Mouse (Mus musculus) left cerebral cortex, adult 11 months (tissue): ENCODE measurements at regions not wholly inside any gene's neighbourhood (a gene's known extent, or its start where the extent isn't known, plus 50 kb on each side); places are given as distances from the start of the nearest gene placed in this dataset.
A peak's percentile ranks its signal among the peaks of the same experiment; 100 is the strongest.

Source experiments
- DNase-seq: peaks from one replicate; pipeline ENCODE4 v3.0.0; 2022; ENCODE audit warnings: low spot score

- no peak for DNase-seq
Measured at GRCm38 (mm10) chr10:126070984-126071713, 105.2 kb downstream of the Lrig3 start.

DNA sequence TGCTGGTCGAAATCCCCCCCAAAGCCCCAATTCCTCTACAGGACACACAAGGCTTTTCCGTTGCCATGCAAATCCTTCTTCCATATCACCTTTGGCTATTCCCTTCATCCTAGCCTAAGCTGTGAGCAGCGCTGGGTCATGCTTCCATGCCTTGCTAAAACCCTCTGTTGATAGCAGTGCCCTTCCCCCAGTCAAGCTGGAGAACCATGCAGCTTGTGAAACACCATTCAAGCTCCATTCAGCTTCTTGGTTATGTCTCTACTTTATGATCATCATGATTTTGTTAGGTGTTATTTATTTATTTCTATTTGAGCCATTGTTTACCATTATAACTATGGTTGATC lies 105.7 kb downstream of the Lrig3 start:
- no peak for DNase-seq

DNA sequence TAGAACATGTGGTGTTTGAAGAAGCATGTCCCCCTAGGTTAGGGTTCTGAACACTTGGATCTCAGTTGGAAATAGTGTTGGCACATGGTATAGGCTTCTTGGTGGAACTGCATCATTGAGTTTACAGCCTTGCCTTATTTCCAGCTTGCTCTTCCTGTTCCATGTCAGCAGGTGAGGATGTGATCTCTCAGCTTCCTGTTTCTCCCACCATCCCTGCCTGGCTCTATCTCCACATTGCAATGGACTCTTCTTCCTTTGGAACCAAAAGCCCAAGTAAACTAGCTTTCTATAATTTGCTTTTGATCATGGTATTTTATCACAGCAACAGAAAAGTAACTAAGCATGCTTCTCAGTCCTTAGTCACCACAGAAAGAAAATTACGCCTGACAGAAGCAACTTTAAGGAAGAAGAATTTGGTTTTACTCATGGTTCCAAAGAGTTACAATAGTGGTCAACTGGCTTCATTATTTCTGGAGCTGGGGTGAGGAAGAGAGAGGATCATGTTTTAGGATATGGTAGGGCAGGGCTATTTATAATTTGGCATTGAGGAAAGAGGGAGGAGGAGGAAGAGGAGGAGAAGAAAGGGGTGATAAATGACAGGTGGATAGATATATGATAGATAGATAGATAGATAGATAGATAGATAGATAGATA lies 111.5 kb downstream of the Lrig3 start:
- DNase-seq, result no peak

DNA sequence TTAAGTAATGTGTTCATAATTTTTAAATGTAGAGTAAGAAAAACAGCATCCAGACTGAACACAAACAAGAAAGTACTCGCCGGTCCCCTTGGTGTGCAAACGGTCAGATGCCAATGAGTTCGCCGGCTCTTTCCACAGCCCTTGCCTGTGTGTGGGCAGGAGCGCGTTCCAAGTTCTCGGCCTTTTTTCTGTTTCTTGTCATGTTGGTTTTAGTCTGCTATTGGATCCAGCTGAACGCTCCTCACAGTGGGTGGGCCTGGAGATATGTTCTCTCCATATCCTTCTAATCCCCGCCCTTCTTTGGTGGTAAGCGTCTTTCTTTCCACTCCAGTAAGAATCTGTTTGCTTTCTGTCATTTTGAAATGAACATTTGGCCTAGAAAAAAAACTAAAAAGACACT lies 116.6 kb downstream of the Lrig3 start:
- no peak for DNase-seq

DNA sequence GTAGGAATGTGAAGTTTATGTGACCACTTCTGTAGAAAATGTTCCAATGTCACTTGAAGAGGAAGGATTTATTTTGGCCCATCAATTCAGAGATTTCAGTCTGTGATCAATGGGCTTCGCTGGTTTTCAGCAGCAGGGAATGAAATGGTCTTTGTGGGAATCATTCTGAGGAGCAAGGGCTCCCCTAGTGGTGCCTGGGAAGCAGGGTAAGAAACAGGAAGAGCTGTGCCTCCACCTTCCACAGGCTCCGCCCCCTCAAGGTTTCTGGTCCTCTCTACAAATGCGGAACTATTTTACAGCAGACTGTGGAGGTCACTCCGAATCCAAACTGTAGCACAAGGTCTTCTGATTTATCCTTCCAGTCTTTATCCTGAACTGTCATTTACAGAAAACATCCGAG lies 120.7 kb downstream of the Lrig3 start:
- no peak for DNase-seq

- DNase-seq, result peak; percentile 16
Measured at GRCm38 (mm10) chr10:126094238-126094880, 128.4 kb downstream of the Lrig3 start.

DNA sequence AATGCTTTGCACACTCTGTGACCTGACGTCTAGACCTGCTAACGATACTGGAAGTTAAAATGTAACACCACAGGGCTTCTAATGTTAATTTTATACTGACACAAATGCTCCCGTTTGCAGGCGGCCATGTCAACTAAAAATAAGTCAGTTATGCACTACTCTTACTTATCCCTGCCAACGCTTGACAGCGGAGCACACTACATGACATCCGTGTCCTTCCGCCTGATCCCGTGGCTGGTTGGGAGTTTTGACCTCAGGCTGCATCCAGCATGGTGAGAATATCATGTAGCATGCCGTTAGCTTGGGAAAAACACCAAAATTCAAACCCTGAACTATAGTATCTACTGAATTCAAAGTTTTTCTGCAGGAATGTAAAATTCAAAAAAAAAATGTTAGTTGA lies 131.9 kb downstream of the Lrig3 start:
- DNase-seq, result no peak

- DNase-seq, result no peak
Measured at GRCm38 (mm10) chr10:126102876-126103275, 136.9 kb downstream of the Lrig3 start.

- DNase-seq, result no peak
Measured at GRCm38 (mm10) chr10:126113106-126113505, 147.1 kb downstream of the Lrig3 start.

DNA sequence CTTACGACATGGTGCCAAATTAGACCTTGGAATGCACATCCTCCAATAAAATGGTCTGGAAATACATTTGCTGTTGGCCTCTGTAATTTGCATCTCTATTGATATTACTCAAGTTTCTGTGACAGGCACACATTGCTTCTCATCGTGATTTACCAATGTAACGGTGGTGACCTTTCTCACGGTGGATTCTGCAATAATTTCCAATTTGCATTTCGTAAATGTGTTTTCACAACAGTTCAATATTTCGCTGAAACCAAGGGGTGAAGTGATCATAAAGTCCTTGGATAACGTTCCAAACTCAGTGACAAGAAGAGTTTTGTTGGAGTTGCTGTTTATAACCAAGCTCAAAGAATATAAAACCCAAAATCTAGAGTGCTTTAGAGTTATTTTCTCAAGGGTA lies 149.4 kb downstream of the Lrig3 start:
- DNase-seq, result no peak

DNA sequence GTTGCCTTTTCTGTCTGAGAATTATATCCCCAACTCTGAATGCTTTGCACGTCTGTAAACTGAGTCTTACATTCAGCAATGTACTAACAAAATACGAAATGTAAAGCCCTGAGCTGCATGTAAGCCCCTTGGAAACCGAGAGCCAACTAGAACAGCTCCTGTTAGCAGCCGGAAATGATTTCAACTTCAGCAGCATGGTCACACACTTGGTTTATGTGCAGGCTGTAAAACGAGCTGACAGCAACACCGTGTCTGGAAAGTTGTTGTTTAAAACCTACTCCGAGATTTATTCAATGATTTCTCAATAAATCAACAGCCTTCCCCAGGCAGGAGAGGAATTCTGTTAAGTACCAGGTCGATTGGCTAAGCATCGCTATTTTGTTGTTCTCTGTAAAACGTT lies 155.7 kb downstream of the Lrig3 start:
- DNase-seq, result no peak

DNA sequence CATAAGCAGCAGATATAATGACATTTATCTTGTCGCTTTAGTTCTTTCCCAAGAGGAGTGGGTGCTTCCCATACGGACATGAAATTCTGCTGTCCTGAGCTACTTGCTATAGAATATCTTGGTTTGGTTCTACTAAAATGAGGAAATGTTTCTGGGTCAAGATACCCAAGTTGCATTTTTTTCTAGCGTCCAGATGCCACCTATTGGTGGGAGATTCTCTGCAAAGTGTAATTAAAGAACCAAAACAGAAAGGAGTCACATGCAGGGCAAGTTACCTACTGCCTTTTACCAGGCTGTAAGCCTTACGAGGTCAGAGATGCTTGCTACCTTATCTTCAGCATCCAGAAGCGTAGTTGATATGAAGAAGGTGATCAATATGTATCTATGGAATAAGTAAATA lies 156.5 kb downstream of the Lrig3 start:
- DNase-seq, result no peak

DNA sequence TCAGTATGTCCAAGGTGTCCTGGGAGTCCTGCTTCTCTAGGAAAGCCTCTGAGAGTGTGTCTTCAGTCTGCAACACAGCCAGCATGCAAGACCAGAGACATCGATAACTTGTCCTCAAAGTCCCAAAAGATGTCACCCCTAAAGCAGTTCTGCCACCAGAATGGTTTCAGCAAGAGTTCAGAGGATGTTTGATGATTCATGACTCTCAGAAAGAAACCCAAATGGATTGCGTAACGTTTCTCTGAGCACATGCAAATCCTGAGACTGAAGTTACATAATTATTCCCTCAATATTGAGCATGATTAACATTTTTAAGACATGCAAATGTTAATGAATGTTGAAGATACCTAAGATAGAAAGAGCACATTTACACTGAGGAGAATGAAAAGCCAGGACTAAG lies 167.2 kb downstream of the Lrig3 start:
- peak; percentile 7 for DNase-seq

- DNase-seq, result no peak
Measured at GRCm38 (mm10) chr10:126133957-126134356, 168.0 kb downstream of the Lrig3 start.

- DNase-seq, result no peak
Measured at GRCm38 (mm10) chr10:126138585-126138984, 172.6 kb downstream of the Lrig3 start.

- DNase-seq, result no peak
Measured at GRCm38 (mm10) chr10:126141586-126141985, 175.6 kb downstream of the Lrig3 start.

DNA sequence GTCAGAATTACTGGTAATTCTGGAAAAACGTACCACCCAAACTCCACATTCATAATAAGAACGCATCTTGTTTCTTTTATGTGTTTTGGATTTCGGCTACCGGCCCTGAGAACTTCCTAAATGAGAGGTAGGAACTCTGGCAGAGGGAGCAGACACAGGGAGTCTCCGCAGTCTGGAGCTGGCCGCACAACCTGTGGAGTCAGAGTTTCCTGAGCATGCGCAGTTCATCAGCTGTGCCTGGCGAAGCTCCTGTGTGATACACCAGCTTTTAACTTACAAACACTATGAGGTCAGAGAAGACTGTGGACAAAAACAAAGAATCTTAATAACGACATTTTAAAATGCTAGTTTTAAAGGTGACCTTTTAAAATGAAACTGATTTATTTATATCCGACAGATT lies 177.9 kb downstream of the Lrig3 start:
- no peak for DNase-seq

DNA sequence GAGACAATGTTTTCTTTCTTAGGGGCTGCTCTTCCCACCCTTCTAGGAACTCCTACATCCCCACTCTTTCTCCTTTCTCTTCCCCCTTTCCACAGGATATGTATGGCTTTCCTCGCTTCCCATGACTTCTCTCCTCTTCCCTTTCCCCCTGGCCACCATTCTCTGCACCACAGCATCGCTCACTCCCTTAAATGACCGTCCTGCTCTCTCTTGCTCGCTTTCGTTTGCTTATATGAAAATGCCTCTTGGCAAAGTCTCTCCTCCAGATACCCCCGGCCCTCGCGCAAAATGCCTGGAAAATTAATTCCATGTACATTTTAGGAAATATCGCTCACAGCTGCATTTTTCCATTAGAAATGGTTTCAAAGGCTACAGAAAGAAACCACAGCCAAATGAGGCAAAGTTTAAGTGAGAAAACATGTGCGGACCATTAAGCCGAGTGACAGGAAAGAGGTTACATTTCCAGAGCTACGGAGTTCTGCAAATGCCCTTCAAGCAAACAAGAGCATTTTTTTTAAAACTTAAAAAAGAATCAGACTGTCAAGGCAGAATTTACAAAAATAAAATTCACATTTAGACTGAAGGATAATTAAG lies 178.7 kb downstream of the Lrig3 start:
- DNase-seq, result no peak

- DNase-seq, result no peak
Measured at GRCm38 (mm10) chr10:126157300-126157699, 191.3 kb downstream of the Lrig3 start.

DNA sequence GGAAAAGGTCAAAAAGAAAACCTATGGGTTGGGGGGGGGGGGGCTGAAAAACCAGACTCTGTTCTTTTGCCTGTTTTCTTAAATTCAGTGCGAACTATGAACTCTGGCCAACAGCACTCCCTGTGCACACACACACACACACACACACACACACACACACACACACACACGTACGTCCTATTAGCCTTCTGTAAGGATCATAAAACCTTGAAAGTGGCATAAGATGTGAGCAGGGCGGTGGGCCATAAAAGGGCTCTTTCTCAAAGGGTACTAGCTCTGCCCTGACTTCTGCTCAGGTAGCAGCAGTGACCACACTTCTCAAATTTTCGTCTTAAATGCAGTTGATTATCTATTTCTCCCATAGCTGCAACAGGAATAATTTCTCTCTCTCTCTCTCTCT lies 199.2 kb downstream of the Lrig3 start:
- DNase-seq, result no peak

DNA sequence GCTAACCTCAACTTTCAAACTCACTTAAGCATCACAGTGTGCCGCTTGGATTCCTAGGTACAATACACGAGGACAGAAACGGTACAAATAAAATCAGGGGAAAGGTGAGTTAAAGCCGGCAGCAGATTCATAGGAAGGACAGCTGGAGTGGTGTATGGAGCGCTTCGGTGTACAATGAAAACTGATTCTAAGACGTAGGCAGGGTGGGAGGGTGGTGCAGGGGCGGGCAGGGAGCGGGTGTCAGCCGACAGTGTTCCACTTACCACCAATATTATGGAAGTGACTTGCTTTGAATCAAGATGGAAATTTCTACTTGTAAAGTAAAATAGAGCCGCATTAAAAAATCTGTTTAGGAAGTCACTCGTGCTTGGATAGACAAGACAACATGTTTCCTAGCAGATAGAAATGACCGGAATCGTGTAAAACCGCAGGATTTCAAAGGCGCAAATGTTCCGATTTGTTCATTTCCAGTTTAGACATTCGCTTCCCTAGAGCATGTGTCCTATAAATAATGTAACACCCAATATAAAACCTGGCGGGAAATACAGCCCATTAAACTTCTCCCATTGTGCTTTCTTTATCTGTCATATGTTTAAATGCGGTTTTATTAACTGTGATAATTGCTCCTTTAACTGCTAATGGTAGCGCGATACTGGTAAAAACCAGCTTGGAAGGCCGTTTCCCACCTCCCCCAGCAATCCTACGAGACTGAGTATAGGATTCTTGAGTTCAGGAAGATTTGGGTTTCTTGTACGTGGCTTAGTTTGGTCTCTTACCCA lies 203.3 kb downstream of the Lrig3 start:
- no peak for DNase-seq

DNA sequence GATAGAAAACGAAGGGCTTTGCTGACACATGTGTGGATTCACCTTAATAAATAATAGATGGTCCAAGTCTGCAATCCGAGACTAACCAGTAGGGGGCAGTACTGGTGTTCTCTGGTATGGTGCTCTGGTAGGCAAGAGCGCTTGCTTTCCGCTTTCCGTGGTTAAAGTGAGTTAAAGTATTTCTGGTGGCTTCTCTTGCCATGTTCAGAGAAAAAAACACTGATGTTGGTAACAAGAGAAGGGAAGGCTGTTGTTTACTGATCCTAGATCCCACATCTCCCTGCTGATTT lies 203.9 kb downstream of the Lrig3 start:
- peak; percentile 32 for DNase-seq
